In genomic region chr12:42809864-42810263, GRCm38 (mm10) we compare ENCODE assay signal across 19 mouse cellular contexts.
DNase-seq lines count a peak whose midpoint lies in the region; ATAC-seq lines count a peak whose summit lies in the region.
"Had no signal": no experiment of that assay in that cellular context is flagged by ENCODE, and none has a peak within 500 bp of the region (broad histone marks: within the 10 kb centered on the region; RNA-seq: fewer than 3 reads in every experiment).

No protein-coding gene starts in this region.

- H3K27ac ChIP-seq in hindbrain, embryonic 12.5 days: no peak overlapping the region
- no peak overlapping the region for H3K27ac ChIP-seq in hindbrain, embryonic 10.5 days
- no peak overlapping the region for H3K27ac ChIP-seq in kidney, embryonic 15.5 days
- no peak overlapping the region for H3K27ac ChIP-seq in neural tube, embryonic 12.5 days
- H3K27ac ChIP-seq: embryonic facial prominence, embryonic 13.5 days; forebrain, embryonic 12.5 days; heart, adult 2 months; heart, embryonic 15.5 days had no signal

- no peaks in the 10 kb centered on the region for H3K4me1 ChIP-seq in hindbrain, embryonic 12.5 days
- H3K4me1 ChIP-seq in hindbrain, embryonic 10.5 days (replicated peaks): no peaks in the 10 kb centered on the region
- H3K4me1 ChIP-seq in kidney, embryonic 15.5 days: no peaks in the 10 kb centered on the region
- no peaks in the 10 kb centered on the region for H3K4me1 ChIP-seq in neural tube, embryonic 12.5 days
- H3K4me1 ChIP-seq: embryonic facial prominence, embryonic 13.5 days; forebrain, embryonic 12.5 days; heart, embryonic 15.5 days had no signal

- no peaks in the 10 kb centered on the region for H3K36me3 ChIP-seq in hindbrain, embryonic 12.5 days
- no peaks in the 10 kb centered on the region for H3K36me3 ChIP-seq in hindbrain, embryonic 10.5 days
- no peaks in the 10 kb centered on the region for H3K36me3 ChIP-seq in kidney, embryonic 15.5 days
- H3K36me3 ChIP-seq in neural tube, embryonic 12.5 days: no peaks in the 10 kb centered on the region
- H3K36me3 ChIP-seq: embryonic facial prominence, embryonic 13.5 days; forebrain, embryonic 12.5 days; heart, embryonic 15.5 days had no signal

- H3K27me3 ChIP-seq in hindbrain, embryonic 12.5 days: no peaks in the 10 kb centered on the region
- H3K27me3 ChIP-seq in hindbrain, embryonic 10.5 days (ENCODE audit: insufficient read depth, poor library complexity, severe bottlenecking): no peaks in the 10 kb centered on the region
- no peaks in the 10 kb centered on the region for H3K27me3 ChIP-seq in kidney, embryonic 15.5 days
- H3K27me3 ChIP-seq in neural tube, embryonic 12.5 days (replicated peaks): no peaks in the 10 kb centered on the region
- H3K27me3 ChIP-seq: embryonic facial prominence, embryonic 13.5 days; forebrain, embryonic 12.5 days; heart, embryonic 15.5 days had no signal

- H3K4me3 ChIP-seq in hindbrain, embryonic 12.5 days: no peak overlapping the region
- H3K4me3 ChIP-seq in hindbrain, embryonic 10.5 days: no peak overlapping the region
- H3K4me3 ChIP-seq in kidney, embryonic 15.5 days (replicated peaks): no peak overlapping the region
- H3K4me3 ChIP-seq in neural tube, embryonic 12.5 days: no peak overlapping the region
- H3K4me3 ChIP-seq: embryonic facial prominence, embryonic 13.5 days; forebrain, embryonic 12.5 days; heart, adult 2 months; heart, embryonic 15.5 days had no signal

- no peaks in the 10 kb centered on the region for H3K9me3 ChIP-seq in hindbrain, embryonic 12.5 days (replicated peaks)
- H3K9me3 ChIP-seq in hindbrain, embryonic 10.5 days: no peaks in the 10 kb centered on the region
- no peaks in the 10 kb centered on the region for H3K9me3 ChIP-seq in kidney, embryonic 15.5 days (replicated peaks)
- H3K9me3 ChIP-seq in neural tube, embryonic 12.5 days: no peaks in the 10 kb centered on the region
- H3K9me3 ChIP-seq: embryonic facial prominence, embryonic 13.5 days; forebrain, embryonic 12.5 days; heart, embryonic 15.5 days had no signal

- H3K9ac ChIP-seq in hindbrain, embryonic 12.5 days: no peak overlapping the region
- no peak overlapping the region for H3K9ac ChIP-seq in kidney, embryonic 15.5 days
- no peak overlapping the region for H3K9ac ChIP-seq in neural tube, embryonic 12.5 days
- H3K9ac ChIP-seq: embryonic facial prominence, embryonic 13.5 days; forebrain, embryonic 12.5 days; heart, embryonic 15.5 days had no signal

- no peak for DNase-seq in hindbrain, embryonic 10.5 days (ENCODE audit: low spot score)
- DNase-seq in kidney, adult 9 months: no peak
- DNase-seq in neural tube, embryonic 10.5 days (ENCODE audit: extremely low spot score, low spot score): no peak
- DNase-seq in gastrocnemius, adult 18-20 months (ENCODE audit: low spot score): no peak
- DNase-seq: adrenal gland, postnatal 10 days; cerebellum, adult 11 months; cerebellum, adult 8-10 months; cerebellum, postnatal 36 days; gastrocnemius, postnatal 14 days; heart, adult 2 months; heart, postnatal 14 days had no signal

- no peak overlapping the region for H3K4me2 ChIP-seq in hindbrain, embryonic 12.5 days (replicated peaks)
- no peak overlapping the region for H3K4me2 ChIP-seq in kidney, embryonic 15.5 days
- no peak overlapping the region for H3K4me2 ChIP-seq in neural tube, embryonic 12.5 days (replicated peaks)
- H3K4me2 ChIP-seq: embryonic facial prominence, embryonic 13.5 days; forebrain, embryonic 12.5 days; heart, embryonic 11.5 days; heart, embryonic 15.5 days had no signal

- ATAC-seq in hindbrain, embryonic 12.5 days (ENCODE audit: low FRiP score): peak; percentile 40; the same call in 1 of the 2 replicates
- peak; percentile 69 for ATAC-seq in kidney, embryonic 15.5 days (replicated peaks; ENCODE audit: low FRiP score)
- 0 out of 2 replicates have a peak, but pooled peaks have one; percentile 37 for ATAC-seq in neural tube, embryonic 12.5 days (ENCODE audit: low FRiP score, low read depth)
- ATAC-seq: forebrain, embryonic 16.5 days had no signal
